Mouse (Mus musculus) lung, embryonic 16.5 days (tissue): ENCODE results near the gene Prrx2. TPM values are rescaled to one million over a fixed set of nuclear protein-coding genes. Genes with fewer than 3 reads are reported as not detected.

Experiments
- ATAC-seq: fragments of 200-750 bp; cut with Nextera tagmentation; 2 replicates; pipeline ENCODE4 v1.8.0; 2017; ENCODE audit warnings: low read depth, mild to moderate bottlenecking, moderate library complexity
- H3K27ac ChIP-seq: fragments of 300-500 bp; sonication (generic); 2 replicates; pipeline ENCODE4 v1.5.1; 2014; ENCODE audit warnings: mild to moderate bottlenecking, control low read depth, low read length
- H3K27me3 ChIP-seq: fragments of 300-500 bp; sonication (generic); 2 replicates; pipeline ENCODE4 v1.6.1; 2014; ENCODE audit warnings: low read depth, low read length, mixed read lengths; ENCODE audit not compliant: control insufficient read depth, insufficient read depth
- H3K36me3 ChIP-seq: fragments of 300-500 bp; sonication (generic); 2 replicates; pipeline ENCODE4 v1.6.1; 2014; ENCODE audit warnings: low read length; ENCODE audit not compliant: control insufficient read depth, insufficient read depth
- H3K4me1 ChIP-seq: fragments of 300-500 bp; sonication (generic); replicated peaks from 2 replicates; pipeline ENCODE4 v1.6.1; 2014; ENCODE audit warnings: low read length, mixed read lengths; ENCODE audit not compliant: control insufficient read depth, insufficient read depth
- H3K4me2 ChIP-seq: fragments of 300-500 bp; sonication (generic); 2 replicates; pipeline ENCODE4 v1.6.1; 2014; ENCODE audit warnings: low read depth, low read length, control low read depth
- H3K4me3 ChIP-seq: fragments of 300-500 bp; sonication (generic); 2 replicates; pipeline ENCODE4 v1.5.1; 2014; ENCODE audit warnings: mild to moderate bottlenecking, low read length, control low read depth
- H3K9ac ChIP-seq: fragments of 300-500 bp; sonication (generic); 2 replicates; pipeline ENCODE4 v1.6.1; 2014; ENCODE audit warnings: low read length, control low read depth
- H3K9me3 ChIP-seq: fragments of 300-500 bp; sonication (generic); 2 replicates; pipeline ENCODE4 v1.6.1; 2016; ENCODE audit warnings: low read length; ENCODE audit not compliant: control insufficient read depth
- WGBS: fragments of 180-500 bp; shearing (Covaris S2); extraction: QIAGEN DNeasy Blood & Tissue Kit; methylation state at CpG from one replicate; pipeline ENCODE4 v1.1.7; 2014; 5-methylcytosine and 5-hydroxymethylcytosine counted together
- polyA plus RNA-seq: library from polyadenylated mRNA; unstranded; fragments of >200 nt; fragmentation: Nextera tagmentation; extraction: Ambion mirVana; gene quantifications from 2 replicates; pipeline ENCODE4 v1.2.1, GENCODE M21; 2015

The Prrx2 gene
- polyA plus RNA-seq, 1 experiment from 2014 or later: 9.4 TPM

GRCm38 (mm10) chr2:30852771-30853313, 18.1 kb downstream of the Prrx2 start:
- Histone ChIP-seq H3K36me3 (no peaks in the 10 kb centered on the region), H3K4me2 (peak overlapping the region; percentile 35), H3K4me3 (no peak overlapping the region), H3K9me3 (no peaks in the 10 kb centered on the region), H3K27ac (no peak overlapping the region), H3K9ac (peak overlapping the region; percentile 20; the same call in 1 of the 2 replicates), H3K4me1 (peaks cover 15% of the 10 kb centered on the region), H3K27me3 (peaks cover 2% of the 10 kb centered on the region; the same call in 1 of the 2 replicates)
- ATAC-seq: 0 out of 2 replicates have a peak, but pooled peaks have one; percentile 13
- WGBS: 24% methylated on average over 20 of the region's 20 CpGs

DNA sequence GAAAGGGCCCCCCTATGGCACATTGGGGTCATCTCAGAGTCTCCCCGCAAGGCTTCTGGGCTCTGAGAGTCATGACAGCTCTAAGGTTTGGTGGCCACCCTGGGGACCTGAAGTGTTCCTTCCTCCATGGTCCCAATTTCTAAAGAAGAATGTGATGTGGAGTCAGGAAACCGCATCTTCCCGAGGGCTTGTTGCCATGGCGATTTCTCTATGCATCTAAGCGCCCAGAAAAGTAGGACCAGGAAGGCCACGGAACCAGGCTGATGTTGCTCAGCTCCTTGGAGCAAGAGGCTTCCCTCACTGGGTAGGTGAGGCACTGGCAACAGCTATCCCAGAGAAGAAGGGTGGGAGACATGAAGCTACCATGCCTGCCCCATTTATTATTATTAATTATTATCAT, 22.3 kb downstream of the Prrx2 start:
- H3K27ac ChIP-seq: no peak overlapping the region
- H3K27me3 ChIP-seq: peaks cover 2% of the 10 kb centered on the region; the same call in 1 of the 2 replicates
- H3K9ac ChIP-seq: no peak overlapping the region
- no peaks in the 10 kb centered on the region for H3K36me3 ChIP-seq
- no peak overlapping the region for H3K4me2 ChIP-seq
- WGBS: 65% methylated on average over 6 of the region's 6 CpGs
- H3K9me3 ChIP-seq: no peaks in the 10 kb centered on the region
- ATAC-seq: no peak
- peaks cover 9% of the 10 kb centered on the region for H3K4me1 ChIP-seq
- H3K4me3 ChIP-seq: no peak overlapping the region

DNA sequence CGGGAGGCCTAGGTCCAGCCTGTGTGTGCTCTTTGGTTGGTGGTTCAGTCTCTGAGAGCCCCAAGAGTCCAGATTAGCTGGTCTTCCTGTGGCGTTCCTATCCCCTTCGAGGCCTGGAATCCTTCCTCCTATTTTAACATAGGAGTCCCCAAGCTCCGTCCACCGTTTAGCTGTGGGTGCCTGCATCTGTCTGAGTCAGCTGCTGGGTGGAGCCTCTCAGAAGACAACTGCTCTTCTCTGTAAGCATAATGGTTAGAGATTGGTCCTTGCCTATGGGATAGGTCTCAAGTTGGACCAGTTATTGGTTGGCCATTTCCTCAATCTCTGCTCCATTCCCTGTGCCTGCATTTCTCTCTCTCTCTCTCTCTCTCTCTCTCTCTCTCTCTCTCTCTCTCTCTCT, 25.0 kb downstream of the Prrx2 start:
- WGBS: 67% methylated on average over 5 of the region's 5 CpGs
- peaks cover 8% of the 10 kb centered on the region for H3K27me3 ChIP-seq
- H3K4me1 ChIP-seq: peaks cover 6% of the 10 kb centered on the region; the same call in 1 of the 2 replicates
- no peak overlapping the region for H3K9ac ChIP-seq
- H3K36me3 ChIP-seq: no peaks in the 10 kb centered on the region
- no peaks in the 10 kb centered on the region for H3K9me3 ChIP-seq
- H3K27ac ChIP-seq: no peak overlapping the region
- ATAC-seq: no peak
- H3K4me2 ChIP-seq: no peak overlapping the region
- no peak overlapping the region for H3K4me3 ChIP-seq

- Histone ChIP-seq H3K4me1 (peaks cover 11% of the 10 kb centered on the region; the same call in 1 of the 2 replicates), H3K9me3 (no peaks in the 10 kb centered on the region), H3K27me3 (peaks cover 8% of the 10 kb centered on the region), H3K4me3 (no peak overlapping the region), H3K36me3 (no peaks in the 10 kb centered on the region), H3K9ac (no peak overlapping the region), H3K4me2 (no peak overlapping the region), H3K27ac (no peak overlapping the region)
- 59% methylated on average over 4 of the region's 4 CpGs for WGBS
- ATAC-seq: no peak
Observed at GRCm38 (mm10) chr2:30862081-30862480, 27.3 kb downstream of the Prrx2 start.

DNA sequence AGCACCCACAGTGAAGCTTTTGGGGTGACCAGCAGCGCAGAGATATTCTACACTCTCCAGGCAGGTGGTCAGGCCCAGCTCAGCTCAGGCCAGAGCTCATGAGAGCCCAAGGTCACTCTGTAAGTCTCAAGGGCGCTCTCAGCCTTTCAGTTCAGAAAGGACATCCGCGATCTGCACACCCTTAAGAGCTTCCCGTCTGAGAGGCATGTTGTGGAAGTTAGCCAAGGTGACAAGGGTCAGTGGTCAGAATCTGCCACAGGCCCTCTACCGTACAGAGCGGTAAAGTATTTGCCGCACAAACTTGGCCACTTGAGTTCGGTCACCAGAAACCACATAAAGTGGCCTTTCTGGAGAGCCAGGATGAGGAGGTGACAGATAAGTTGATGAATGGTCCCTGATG, 28.8 kb downstream of the Prrx2 start:
- no peak for ATAC-seq
- 41% methylated on average over 9 of the region's 9 CpGs for WGBS
- H3K27ac ChIP-seq: no peak overlapping the region

GRCm38 (mm10) chr2:30864968-30865381, 30.2 kb downstream of the Prrx2 start:
- under 1% methylated on average over 26 of the region's 35 CpGs for WGBS
- peak; percentile 50 for ATAC-seq
- H3K27ac ChIP-seq: no peak overlapping the region

More for the DNA sequence above, 28.8 kb downstream of the Prrx2 start:
- Histone ChIP-seq H3K4me1 (peaks cover 11% of the 10 kb centered on the region; the same call in 1 of the 2 replicates), H3K36me3 (no peaks in the 10 kb centered on the region), H3K4me3 (no peak overlapping the region), H3K27me3 (peaks cover 8% of the 10 kb centered on the region), H3K9me3 (no peaks in the 10 kb centered on the region), H3K4me2 (no peak overlapping the region), H3K9ac (no peak overlapping the region)

GRCm38 (mm10) chr2:30865426-30865825, 30.7 kb downstream of the Prrx2 start:
- Histone ChIP-seq H3K27ac (no peak overlapping the region), H3K36me3 (no peaks in the 10 kb centered on the region), H3K4me1 (peaks cover 11% of the 10 kb centered on the region; the same call in 1 of the 2 replicates), H3K27me3 (peaks cover 8% of the 10 kb centered on the region), H3K9ac (no peak overlapping the region), H3K4me2 (no peak overlapping the region; the same call in 1 of the 2 replicates), H3K4me3 (no peak overlapping the region), H3K9me3 (no peaks in the 10 kb centered on the region)
- ATAC-seq: peak; percentile 23; the same call in 1 of the 2 replicates
- WGBS: 47% methylated on average over 3 of the region's 3 CpGs

More at GRCm38 (mm10) chr2:30864968-30865381, 30.2 kb downstream of the Prrx2 start:
- H3K4me1 ChIP-seq: peaks cover 11% of the 10 kb centered on the region; the same call in 1 of the 2 replicates
- H3K4me2 ChIP-seq: peak overlapping the region; percentile 60
- no peaks in the 10 kb centered on the region for H3K36me3 ChIP-seq
- H3K9ac ChIP-seq: peak overlapping the region; percentile 57
- H3K4me3 ChIP-seq: peak overlapping the region; percentile 39
- no peaks in the 10 kb centered on the region for H3K9me3 ChIP-seq
- H3K27me3 ChIP-seq: peaks cover 8% of the 10 kb centered on the region

DNA sequence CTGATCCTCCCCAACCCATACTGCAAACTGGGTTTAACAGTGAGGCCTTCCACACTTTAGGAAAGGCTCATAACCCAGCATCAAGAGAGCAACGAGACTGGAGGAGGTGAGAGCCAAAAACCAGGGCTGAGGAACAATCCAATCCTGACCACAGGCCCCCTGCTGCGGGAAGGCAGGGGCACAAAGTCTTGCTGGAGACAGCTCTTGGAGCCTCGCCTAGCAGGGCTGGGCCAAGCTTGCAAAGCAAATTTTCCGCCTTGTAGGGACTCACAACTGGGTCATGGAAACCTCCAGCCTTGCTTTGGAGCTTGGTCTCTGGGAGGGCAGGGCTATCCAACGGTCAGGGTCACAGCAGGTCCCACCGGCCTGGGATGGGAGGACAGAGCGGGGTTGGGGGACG, 36.1 kb downstream of the Prrx2 start:
- Histone ChIP-seq H3K4me2 (no peak overlapping the region), H3K9ac (no peak overlapping the region), H3K4me3 (no peak overlapping the region), H3K27me3 (no peaks in the 10 kb centered on the region; the same call in 1 of the 2 replicates), H3K4me1 (peaks cover 14% of the 10 kb centered on the region), H3K36me3 (no peaks in the 10 kb centered on the region), H3K27ac (no peak overlapping the region), H3K9me3 (no peaks in the 10 kb centered on the region)
- ATAC-seq: peak; percentile 37; the same call in 1 of the 2 replicates
- WGBS: 62% methylated on average over 8 of the region's 8 CpGs

DNA sequence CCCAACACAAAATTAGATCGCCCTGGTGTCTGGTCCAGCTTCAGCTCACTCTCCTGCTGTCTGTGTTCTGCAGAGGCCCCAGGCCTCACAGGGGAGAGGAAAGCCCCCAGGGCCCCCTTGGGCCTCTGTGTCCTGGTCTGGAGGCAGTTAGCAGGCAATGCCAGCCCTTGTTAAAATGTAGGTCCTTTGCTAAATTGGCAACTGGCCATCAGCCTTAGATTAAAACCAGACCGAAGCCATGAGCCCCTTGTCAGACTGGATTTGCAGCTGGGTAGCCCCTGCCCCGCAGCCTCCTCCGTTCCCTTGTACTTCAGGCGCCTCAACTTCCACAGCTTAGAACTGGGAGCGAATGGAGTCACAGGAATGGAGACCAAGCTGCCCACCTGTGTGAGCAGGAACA, 37.9 kb downstream of the Prrx2 start:
- H3K9ac ChIP-seq: no peak overlapping the region
- no peaks in the 10 kb centered on the region for H3K36me3 ChIP-seq
- H3K9me3 ChIP-seq: no peaks in the 10 kb centered on the region
- WGBS: 60% methylated on average over 6 of the region's 6 CpGs
- peaks cover 21% of the 10 kb centered on the region for H3K4me1 ChIP-seq
- no peak overlapping the region for H3K27ac ChIP-seq
- ATAC-seq: no peak
- H3K4me2 ChIP-seq: no peak overlapping the region
- H3K4me3 ChIP-seq: no peak overlapping the region
- no peaks in the 10 kb centered on the region for H3K27me3 ChIP-seq
